Comparison of ENCODE assay signal across 10 mouse cellular contexts in genomic region chr19:45231383-45232035, GRCm38 (mm10). TPM values are rescaled to one million over a fixed set of nuclear protein-coding genes. Genes with fewer than 3 reads are reported as not detected.
DNase-seq lines count a peak whose midpoint lies in the region; ATAC-seq lines count a peak whose summit lies in the region.
"Had no signal": no experiment of that assay in that cellular context is flagged by ENCODE, and none has a peak within 500 bp of the region (broad histone marks: within the 10 kb centered on the region; RNA-seq: fewer than 3 reads in every experiment).

No protein-coding gene starts in this region.

- WGBS in liver, embryonic 11.5 days, result 2% methylated on average over 44 of the region's 44 CpGs
- WGBS in forebrain, embryonic 16.5 days, result under 1% methylated on average over 44 of the region's 44 CpGs
- 2% methylated on average over 44 of the region's 44 CpGs for WGBS in liver, embryonic 13.5 days (ENCODE audit: insufficient replicate concordance)
- WGBS in stomach, embryonic 16.5 days, result under 1% methylated on average over 44 of the region's 44 CpGs

- no peak overlapping the region for H3K9ac ChIP-seq in liver, embryonic 11.5 days (ENCODE audit: low read depth, low read length)
- H3K9ac ChIP-seq in forebrain, embryonic 16.5 days (replicated peaks; ENCODE audit: low read depth, low read length), result no peak overlapping the region
- no peak overlapping the region for H3K9ac ChIP-seq in liver, embryonic 13.5 days
- no peak overlapping the region for H3K9ac ChIP-seq in stomach, embryonic 16.5 days (ENCODE audit: low read length)

- peaks cover 9% of the 10 kb centered on the region for H3K4me1 ChIP-seq in liver, embryonic 11.5 days (replicated peaks; ENCODE audit: control insufficient read depth, insufficient read depth, low read length)
- peaks cover 27% of the 10 kb centered on the region for H3K4me1 ChIP-seq in forebrain, embryonic 16.5 days (replicated peaks; ENCODE audit: control insufficient read depth, insufficient read depth, low read length)
- peaks cover 35% of the 10 kb centered on the region for H3K4me1 ChIP-seq in liver, embryonic 13.5 days (replicated peaks)
- peaks cover 11% of the 10 kb centered on the region for H3K4me1 ChIP-seq in stomach, embryonic 16.5 days (ENCODE audit: control insufficient read depth, insufficient read depth, low read length)

- H3K4me3 ChIP-seq in liver, embryonic 11.5 days (ENCODE audit: low read depth, low read length), result peak overlapping the region; percentile 5; the same call in 1 of the 2 replicates
- peak overlapping the region; percentile 23 for H3K4me3 ChIP-seq in forebrain, embryonic 16.5 days (replicated peaks; ENCODE audit: low read length)
- 0 out of 2 replicates have a peak overlapping the region, but pooled peaks have one; percentile 6 for H3K4me3 ChIP-seq in liver, embryonic 13.5 days (replicated peaks)
- H3K4me3 ChIP-seq in stomach, embryonic 16.5 days (replicated peaks; ENCODE audit: low read length), result peak overlapping the region; percentile 8; the same call in 1 of the 2 replicates

- no peak for ATAC-seq in liver, embryonic 11.5 days (replicated peaks; ENCODE audit: low FRiP score)
- ATAC-seq in forebrain, embryonic 16.5 days, result no peak
- no peak for ATAC-seq in liver, embryonic 13.5 days (ENCODE audit: low read depth)
- ATAC-seq in stomach, embryonic 16.5 days (ENCODE audit: insufficient read depth, low FRiP score), result no peak
- ATAC-seq: Patski had no signal

- H3K9me3 ChIP-seq in liver, embryonic 11.5 days (ENCODE audit: control insufficient read depth, low read length), result no peaks in the 10 kb centered on the region
- no peaks in the 10 kb centered on the region for H3K9me3 ChIP-seq in forebrain, embryonic 16.5 days (ENCODE audit: control insufficient read depth, low read length)
- no peaks in the 10 kb centered on the region for H3K9me3 ChIP-seq in liver, embryonic 13.5 days (replicated peaks)
- no peaks in the 10 kb centered on the region for H3K9me3 ChIP-seq in stomach, embryonic 16.5 days (replicated peaks; ENCODE audit: control insufficient read depth, low read length)

- H3K36me3 ChIP-seq in liver, embryonic 11.5 days (ENCODE audit: control insufficient read depth, insufficient read depth, low read length), result no peaks in the 10 kb centered on the region
- H3K36me3 ChIP-seq in forebrain, embryonic 16.5 days (ENCODE audit: control insufficient read depth, insufficient read depth), result no peaks in the 10 kb centered on the region
- no peaks in the 10 kb centered on the region for H3K36me3 ChIP-seq in liver, embryonic 13.5 days
- no peaks in the 10 kb centered on the region for H3K36me3 ChIP-seq in stomach, embryonic 16.5 days (ENCODE audit: control insufficient read depth, insufficient read depth, low read length)

- H3K4me2 ChIP-seq in liver, embryonic 11.5 days, result peak overlapping the region; percentile 9; the same call in 1 of the 2 replicates
- peak overlapping the region; percentile 37 for H3K4me2 ChIP-seq in forebrain, embryonic 16.5 days (ENCODE audit: low read length)
- H3K4me2 ChIP-seq in liver, embryonic 13.5 days, result no peak overlapping the region
- no peak overlapping the region for H3K4me2 ChIP-seq in stomach, embryonic 16.5 days (ENCODE audit: low read depth, low read length)

- no peak for DNase-seq in liver, embryonic 11.5 days (ENCODE audit: low spot score)
- no peak for DNase-seq in liver
- DNase-seq in liver, embryonic 13.5 days, result no peak
- DNase-seq in layer of hippocampus, postnatal 36 days, result no peak
- DNase-seq in ovary, postnatal 14 days (ENCODE audit: low spot score), result no peak
- DNase-seq: cerebellum, adult 9-10 months; kidney, adult 8-10 months had no signal

- H3K27ac ChIP-seq in liver, embryonic 11.5 days (ENCODE audit: low read depth, low read length), result no peak overlapping the region
- no peak overlapping the region for H3K27ac ChIP-seq in forebrain, embryonic 16.5 days (ENCODE audit: low read length)
- no peak overlapping the region for H3K27ac ChIP-seq in liver, embryonic 13.5 days
- no peak overlapping the region for H3K27ac ChIP-seq in stomach, embryonic 16.5 days (ENCODE audit: low read length)

- H3K27me3 ChIP-seq in liver, embryonic 11.5 days (replicated peaks; ENCODE audit: control insufficient read depth, insufficient read depth, low read length), result peaks cover 100% of the 10 kb centered on the region
- H3K27me3 ChIP-seq in forebrain, embryonic 16.5 days (replicated peaks; ENCODE audit: control insufficient read depth, insufficient read depth, low read length), result peaks cover 67% of the 10 kb centered on the region
- H3K27me3 ChIP-seq in liver, embryonic 13.5 days, result peaks cover 100% of the 10 kb centered on the region
- peaks cover 75% of the 10 kb centered on the region for H3K27me3 ChIP-seq in stomach, embryonic 16.5 days (ENCODE audit: control insufficient read depth, insufficient read depth, low read length)

RNA-seq across cellular contexts. Expression of gene Lbx1, which starts 4.1 kb away (rescaled TPM):
- 0.14 and 0.58 TPM in 2 replicates for polyA plus RNA-seq in liver, embryonic 11.5 days (2014; fragmentation: Nextera tagmentation; extraction: Ambion mirVana)
- polyA plus RNA-seq in forebrain, embryonic 16.5 days (2015; fragmentation: Nextera tagmentation; extraction: Ambion mirVana), result not detected in 2 replicates
- 0.05 TPM in 1 of 2 replicates, not detected in the other for polyA plus RNA-seq in liver, embryonic 13.5 days (2015; fragmentation: Nextera tagmentation; extraction: Ambion mirVana)
- polyA plus RNA-seq in stomach, embryonic 16.5 days (2015; fragmentation: Nextera tagmentation; extraction: Ambion mirVana), result not detected in 2 replicates
- not detected for total RNA-seq in layer of hippocampus, postnatal 36 days (2021)
- polyA plus RNA-seq: Patski had no signal

Comparison
In these comparisons a context has a peak if more than half of its experiments do, and no peak if none do; other contexts are left out.
1. H3K4me2 ChIP-seq: peak in liver, embryonic 11.5 days (single experiment) and forebrain, embryonic 16.5 days (single experiment); none in liver, embryonic 13.5 days (single experiment) and stomach, embryonic 16.5 days (single experiment).
2. Peak in every context shown above with its lines, with median percentiles within 50 percentile points of each other: H3K4me3 ChIP-seq.